Comparison of ENCODE assay signal across 11 mouse cellular contexts in genomic region chr9:106457920-106458319, GRCm38 (mm10). TPM values are rescaled to one million over a fixed set of nuclear protein-coding genes. Genes with fewer than 3 reads are reported as not detected.
DNase-seq lines count a peak whose midpoint lies in the region; ATAC-seq and TF ChIP-seq lines count a peak whose summit lies in the region.
"Had no signal": no experiment of that assay in that cellular context is flagged by ENCODE, and none has a peak within 500 bp of the region (broad histone marks: within the 10 kb centered on the region; RNA-seq: fewer than 3 reads in every experiment).

No protein-coding gene starts in this region.

- H3K4me3 ChIP-seq in midbrain, embryonic 10.5 days: peak overlapping the region; percentile 94
- H3K4me3 ChIP-seq in midbrain, postnatal 0 days (ENCODE audit: low read depth, low read length): no peak overlapping the region
- H3K4me3 ChIP-seq in heart, embryonic 10.5 days: no peak overlapping the region
- H3K4me3 ChIP-seq in hindbrain, embryonic 16.5 days (ENCODE audit: low read length): no peak overlapping the region
- no peak overlapping the region for H3K4me3 ChIP-seq in stomach, postnatal 0 days (ENCODE audit: low read depth, low read length)
- H3K4me3 ChIP-seq: lung, embryonic 15.5 days had no signal

- ATAC-seq in midbrain, postnatal 0 days (ENCODE audit: low FRiP score): no peak
- ATAC-seq in hindbrain, embryonic 16.5 days: no peak
- no peak for ATAC-seq in stomach, postnatal 0 days (ENCODE audit: low FRiP score, low TSS enrichment)

- H3K27me3 ChIP-seq in midbrain, embryonic 10.5 days (ENCODE audit: low read depth, poor library complexity, severe bottlenecking): peaks cover 10% of the 10 kb centered on the region
- H3K27me3 ChIP-seq in midbrain, postnatal 0 days (ENCODE audit: insufficient read depth, low read length): no peaks in the 10 kb centered on the region
- peaks cover 1% of the 10 kb centered on the region; the same call in 1 of the 2 replicates for H3K27me3 ChIP-seq in heart, embryonic 10.5 days (ENCODE audit: insufficient read depth, poor library complexity, severe bottlenecking)
- no peaks in the 10 kb centered on the region for H3K27me3 ChIP-seq in hindbrain, embryonic 16.5 days (replicated peaks; ENCODE audit: control insufficient read depth, insufficient read depth, low read length)
- H3K27me3 ChIP-seq in stomach, postnatal 0 days (ENCODE audit: control insufficient read depth, insufficient read depth, low read length): no peaks in the 10 kb centered on the region
- H3K27me3 ChIP-seq: lung, embryonic 15.5 days had no signal

- WGBS in midbrain, embryonic 10.5 days: 67% methylated on average over 5 of the region's 5 CpGs
- 47% methylated on average over 5 of the region's 5 CpGs for WGBS in midbrain, postnatal 0 days
- WGBS in heart, embryonic 10.5 days: 66% methylated on average over 5 of the region's 5 CpGs
- WGBS in hindbrain, embryonic 16.5 days: 44% methylated on average over 5 of the region's 5 CpGs
- 85% methylated on average over 5 of the region's 5 CpGs for WGBS in stomach, postnatal 0 days

- H3K27ac ChIP-seq in midbrain, embryonic 10.5 days (replicated peaks): peak overlapping the region; percentile 99
- H3K27ac ChIP-seq in midbrain, postnatal 0 days (ENCODE audit: low read depth, low read length): no peak overlapping the region
- peak overlapping the region; percentile 42; the same call in 1 of the 2 replicates for H3K27ac ChIP-seq in heart, embryonic 10.5 days
- 0 out of 2 replicates have a peak overlapping the region, but pooled peaks have one; percentile 24 for H3K27ac ChIP-seq in hindbrain, embryonic 16.5 days (ENCODE audit: low read depth, low read length)
- no peak overlapping the region for H3K27ac ChIP-seq in stomach, postnatal 0 days (replicated peaks)

- no peak for TF ChIP-seq EP300 in stomach, postnatal 0 days (optimal IDR thresholded peaks at IDR 0.05)

- no peaks in the 10 kb centered on the region for H3K9me3 ChIP-seq in midbrain, embryonic 10.5 days (replicated peaks)
- no peaks in the 10 kb centered on the region for H3K9me3 ChIP-seq in midbrain, postnatal 0 days (ENCODE audit: low read length)
- no peaks in the 10 kb centered on the region for H3K9me3 ChIP-seq in heart, embryonic 10.5 days
- no peaks in the 10 kb centered on the region for H3K9me3 ChIP-seq in hindbrain, embryonic 16.5 days (ENCODE audit: control insufficient read depth, low read length)
- H3K9me3 ChIP-seq in stomach, postnatal 0 days (ENCODE audit: control insufficient read depth, low read length): no peaks in the 10 kb centered on the region
- H3K9me3 ChIP-seq: lung, embryonic 15.5 days had no signal

- peaks cover 85% of the 10 kb centered on the region for H3K4me1 ChIP-seq in midbrain, embryonic 10.5 days
- H3K4me1 ChIP-seq in midbrain, postnatal 0 days (ENCODE audit: insufficient read depth, low read length): peaks cover 34% of the 10 kb centered on the region
- peaks cover 83% of the 10 kb centered on the region for H3K4me1 ChIP-seq in heart, embryonic 10.5 days
- peaks cover 43% of the 10 kb centered on the region for H3K4me1 ChIP-seq in hindbrain, embryonic 16.5 days (ENCODE audit: control insufficient read depth, insufficient read depth, low read depth, low read length)
- peaks cover 10% of the 10 kb centered on the region; the same call in 1 of the 2 replicates for H3K4me1 ChIP-seq in stomach, postnatal 0 days (replicated peaks; ENCODE audit: control insufficient read depth, insufficient read depth)

- TF ChIP-seq CTCF in midbrain, postnatal 0 days (IDR thresholded peaks at IDR 0.05): no peak
- TF ChIP-seq CTCF in stomach, postnatal 0 days (IDR thresholded peaks at IDR 0.05; ENCODE audit: low read depth): no peak

- H3K36me3 ChIP-seq in midbrain, embryonic 10.5 days: peaks cover 71% of the 10 kb centered on the region
- peaks cover 27% of the 10 kb centered on the region for H3K36me3 ChIP-seq in midbrain, postnatal 0 days (ENCODE audit: insufficient read depth, low read length)
- H3K36me3 ChIP-seq in heart, embryonic 10.5 days: peaks cover 57% of the 10 kb centered on the region
- peaks cover 13% of the 10 kb centered on the region for H3K36me3 ChIP-seq in hindbrain, embryonic 16.5 days (ENCODE audit: control insufficient read depth, insufficient read depth, low read length)
- no peaks in the 10 kb centered on the region for H3K36me3 ChIP-seq in stomach, postnatal 0 days (ENCODE audit: control insufficient read depth, insufficient read depth, low read length)

- no peak overlapping the region for H3K9ac ChIP-seq in midbrain, postnatal 0 days (replicated peaks; ENCODE audit: low read length, poor library complexity, severe bottlenecking)
- H3K9ac ChIP-seq in hindbrain, embryonic 16.5 days (ENCODE audit: low read depth, low read length): peak overlapping the region; percentile 14; the same call in 1 of the 2 replicates
- no peak overlapping the region for H3K9ac ChIP-seq in stomach, postnatal 0 days (ENCODE audit: low read length)
- H3K9ac ChIP-seq: lung, embryonic 15.5 days had no signal

- DNase-seq in midbrain, embryonic 10.5 days (ENCODE audit: low spot score): no peak
- DNase-seq in midbrain, postnatal 0 days (ENCODE audit: low spot score): no peak
- DNase-seq in heart, embryonic 10.5 days (ENCODE audit: low spot score): no peak
- DNase-seq in retina, embryonic 14.5 days (ENCODE audit: low spot score): no peak
- no peak for DNase-seq in thymus, postnatal 25 days
- no peak for DNase-seq in stomach, postnatal 0 days (ENCODE audit: low spot score)
- DNase-seq in gastrocnemius, adult 18-20 months (ENCODE audit: low spot score): no peak
- DNase-seq: kidney, postnatal 14 days; right cerebral cortex, postnatal 4 days had no signal

- no peak overlapping the region for H3K4me2 ChIP-seq in midbrain, postnatal 0 days (ENCODE audit: low read depth, low read length, poor library complexity, severe bottlenecking)
- no peak overlapping the region for H3K4me2 ChIP-seq in hindbrain, embryonic 16.5 days (ENCODE audit: low read length)
- no peak overlapping the region for H3K4me2 ChIP-seq in stomach, postnatal 0 days (replicated peaks; ENCODE audit: low read depth)
- H3K4me2 ChIP-seq: lung, embryonic 15.5 days had no signal

RNA-seq across cellular contexts. Expression of gene Pcbp4, which starts 4.8 kb away (rescaled TPM):
- polyA plus RNA-seq in midbrain, embryonic 10.5 days (2016; fragmentation: Nextera tagmentation; extraction: Ambion mirVana): 385 and 386 TPM in 2 replicates
- total RNA-seq in midbrain, postnatal 0 days (2014; rRNA removed): 543 and 647 TPM in 2 replicates
- 242 and 248 TPM in 2 replicates for polyA plus RNA-seq in midbrain, postnatal 0 days (2015; fragmentation: Nextera tagmentation; extraction: Ambion mirVana)
- polyA plus RNA-seq in heart, embryonic 10.5 days (2016; fragmentation: Nextera tagmentation; extraction: Ambion mirVana): 135 and 186 TPM in 2 replicates
- polyA plus RNA-seq in hindbrain, embryonic 16.5 days (2015; fragmentation: Nextera tagmentation; extraction: Ambion mirVana): 228 and 235 TPM in 2 replicates
- 16.8 and 20.3 TPM in 2 replicates for polyA plus RNA-seq in stomach, postnatal 0 days (2015; fragmentation: Nextera tagmentation; extraction: Ambion mirVana)
- 10 to 100 TPM; 54.7 to 69.6 TPM for total RNA-seq in gastrocnemius, adult 18-20 months (2021)

RNA-seq across cellular contexts. Expression of gene Gpr62, which starts 7.8 kb away (rescaled TPM):
- polyA plus RNA-seq in midbrain, embryonic 10.5 days (2016; fragmentation: Nextera tagmentation; extraction: Ambion mirVana): 0.11 and 0.15 TPM in 2 replicates
- 1.8 and 2.2 TPM in 2 replicates for total RNA-seq in midbrain, postnatal 0 days (2014; rRNA removed)
- polyA plus RNA-seq in midbrain, postnatal 0 days (2015; fragmentation: Nextera tagmentation; extraction: Ambion mirVana): 2.9 and 3.1 TPM in 2 replicates
- 0.14 and 0.35 TPM in 2 replicates for polyA plus RNA-seq in heart, embryonic 10.5 days (2016; fragmentation: Nextera tagmentation; extraction: Ambion mirVana)
- 1.3 and 1.4 TPM in 2 replicates for polyA plus RNA-seq in hindbrain, embryonic 16.5 days (2015; fragmentation: Nextera tagmentation; extraction: Ambion mirVana)
- polyA plus RNA-seq in stomach, postnatal 0 days (2015; fragmentation: Nextera tagmentation; extraction: Ambion mirVana): 0.15 and 0.23 TPM in 2 replicates
- under 1 TPM; 0.14 to 0.21 TPM for total RNA-seq in gastrocnemius, adult 18-20 months (2021)

RNA-seq across cellular contexts. Expression of gene Abhd14a, which starts 10.4 kb away (rescaled TPM):
- 37.7 TPM in 2 replicates for polyA plus RNA-seq in midbrain, embryonic 10.5 days (2016; fragmentation: Nextera tagmentation; extraction: Ambion mirVana)
- total RNA-seq in midbrain, postnatal 0 days (2014; rRNA removed): 69.8 and 73.8 TPM in 2 replicates
- 72.3 and 74.5 TPM in 2 replicates for polyA plus RNA-seq in midbrain, postnatal 0 days (2015; fragmentation: Nextera tagmentation; extraction: Ambion mirVana)
- polyA plus RNA-seq in heart, embryonic 10.5 days (2016; fragmentation: Nextera tagmentation; extraction: Ambion mirVana): 42.0 and 46.2 TPM in 2 replicates
- 83.8 and 87.8 TPM in 2 replicates for polyA plus RNA-seq in hindbrain, embryonic 16.5 days (2015; fragmentation: Nextera tagmentation; extraction: Ambion mirVana)
- polyA plus RNA-seq in stomach, postnatal 0 days (2015; fragmentation: Nextera tagmentation; extraction: Ambion mirVana): 23.1 and 23.2 TPM in 2 replicates
- total RNA-seq in gastrocnemius, adult 18-20 months (2021): 10 to 100 TPM; 16.9 to 17.0 TPM

RNA-seq across cellular contexts. Expression of gene Abhd14b, which starts 10.7 kb away (rescaled TPM):
- polyA plus RNA-seq in midbrain, embryonic 10.5 days (2016; fragmentation: Nextera tagmentation; extraction: Ambion mirVana): 5.2 TPM in 2 replicates
- total RNA-seq in midbrain, postnatal 0 days (2014; rRNA removed): 16.2 and 18.4 TPM in 2 replicates
- polyA plus RNA-seq in midbrain, postnatal 0 days (2015; fragmentation: Nextera tagmentation; extraction: Ambion mirVana): 12.6 and 13.8 TPM in 2 replicates
- polyA plus RNA-seq in heart, embryonic 10.5 days (2016; fragmentation: Nextera tagmentation; extraction: Ambion mirVana): 4.8 and 7.8 TPM in 2 replicates
- polyA plus RNA-seq in hindbrain, embryonic 16.5 days (2015; fragmentation: Nextera tagmentation; extraction: Ambion mirVana): 12.1 and 13.2 TPM in 2 replicates
- 39.0 and 46.0 TPM in 2 replicates for polyA plus RNA-seq in stomach, postnatal 0 days (2015; fragmentation: Nextera tagmentation; extraction: Ambion mirVana)
- 1 to 10 TPM; 4.0 to 4.1 TPM for total RNA-seq in gastrocnemius, adult 18-20 months (2021)

RNA-seq across cellular contexts. Expression of gene Rrp9, which starts 17.8 kb away (rescaled TPM):
- polyA plus RNA-seq in midbrain, embryonic 10.5 days (2016; fragmentation: Nextera tagmentation; extraction: Ambion mirVana): 69.9 and 74.9 TPM in 2 replicates
- total RNA-seq in midbrain, postnatal 0 days (2014; rRNA removed): 32.9 and 34.1 TPM in 2 replicates
- 33.7 and 38.3 TPM in 2 replicates for polyA plus RNA-seq in midbrain, postnatal 0 days (2015; fragmentation: Nextera tagmentation; extraction: Ambion mirVana)
- 51.3 and 74.6 TPM in 2 replicates for polyA plus RNA-seq in heart, embryonic 10.5 days (2016; fragmentation: Nextera tagmentation; extraction: Ambion mirVana)
- polyA plus RNA-seq in hindbrain, embryonic 16.5 days (2015; fragmentation: Nextera tagmentation; extraction: Ambion mirVana): 43.1 and 43.9 TPM in 2 replicates
- polyA plus RNA-seq in stomach, postnatal 0 days (2015; fragmentation: Nextera tagmentation; extraction: Ambion mirVana): 22.4 and 23.3 TPM in 2 replicates
- total RNA-seq in gastrocnemius, adult 18-20 months (2021): 10 to 100 TPM; 19.8 to 21.7 TPM

Comparison
In these comparisons a context has a peak if more than half of its experiments do, and no peak if none do; other contexts are left out.
1. H3K27ac ChIP-seq: peak in midbrain, embryonic 10.5 days (single experiment), heart, embryonic 10.5 days (single experiment) and hindbrain, embryonic 16.5 days (single experiment); none in midbrain, postnatal 0 days (single experiment) and stomach, postnatal 0 days (single experiment).